Comparison of ENCODE assay signal across 10 mouse cellular contexts in the genomic region with DNA sequence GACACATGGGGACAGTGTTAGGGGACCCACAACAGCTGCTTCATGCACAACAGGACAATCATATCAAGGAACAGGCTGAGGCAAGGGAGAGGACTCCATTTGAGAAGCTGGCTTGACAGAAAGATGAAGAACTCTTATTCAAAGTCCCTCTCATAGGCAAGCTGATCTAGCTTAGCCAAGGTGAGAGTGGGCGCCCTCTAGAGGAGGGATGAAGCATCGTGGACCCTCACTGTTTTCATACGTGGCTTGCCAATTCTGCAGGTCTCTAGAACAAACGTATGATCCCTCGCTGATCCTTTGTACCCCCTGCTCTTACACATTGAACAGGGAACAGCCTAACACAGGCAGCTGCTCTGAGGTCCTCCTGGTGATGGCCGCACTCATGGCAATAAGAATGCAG. TPM values are rescaled to one million over a fixed set of nuclear protein-coding genes. Genes with fewer than 3 reads are reported as not detected.
DNase-seq lines count a peak whose midpoint lies in the region; ATAC-seq and TF ChIP-seq lines count a peak whose summit lies in the region.
"Had no signal": no experiment of that assay in that cellular context is flagged by ENCODE, and none has a peak within 500 bp of the region (broad histone marks: within the 10 kb centered on the region; RNA-seq: fewer than 3 reads in every experiment).

No protein-coding gene starts in this region.

- ATAC-seq in heart, postnatal 0 days (ENCODE audit: insufficient read depth, low read depth): no peak
- 0 out of 2 replicates have a peak, but pooled peaks have one; percentile 44 for ATAC-seq in monocyte, adult 5-6 weeks (replicated peaks; ENCODE audit: insufficient number of reproducible peaks, low FRiP score, low TSS enrichment, poor library complexity, severe bottlenecking)

- WGBS in heart, postnatal 0 days: 11% methylated on average over 6 of the region's 6 CpGs
- WGBS in embryonic facial prominence, embryonic 10.5 days: 17% methylated on average over 6 of the region's 6 CpGs

- no peak for TF ChIP-seq EP300 in heart, postnatal 0 days (IDR thresholded peaks at IDR 0.05; ENCODE audit: low read depth)

- H3K4me3 ChIP-seq in heart, postnatal 0 days (ENCODE audit: low read depth, low read length): no peak overlapping the region
- no peak overlapping the region for H3K4me3 ChIP-seq in C2C12 (ENCODE audit: insufficient read depth, poor library complexity, severe bottlenecking)
- no peak overlapping the region for H3K4me3 ChIP-seq in embryonic facial prominence, embryonic 10.5 days
- H3K4me3 ChIP-seq: embryonic facial prominence, embryonic 15.5 days had no signal

- 0 out of 2 replicates have a peak, but pooled peaks cover 6% of the 10 kb centered on the region for H3K27me3 ChIP-seq in heart, postnatal 0 days (ENCODE audit: control insufficient read depth, insufficient read depth, low read length)
- peaks cover 9% of the 10 kb centered on the region for H3K27me3 ChIP-seq in C2C12 (ENCODE audit: control insufficient read depth, insufficient read depth, insufficient read length)
- peaks cover 23% of the 10 kb centered on the region for H3K27me3 ChIP-seq in embryonic facial prominence, embryonic 10.5 days (replicated peaks; ENCODE audit: low read depth, poor library complexity, severe bottlenecking)

- no peak overlapping the region for H3K27ac ChIP-seq in heart, postnatal 0 days (ENCODE audit: low read depth)
- no peak overlapping the region for H3K27ac ChIP-seq in embryonic facial prominence, embryonic 10.5 days (replicated peaks)
- H3K27ac ChIP-seq: embryonic facial prominence, embryonic 15.5 days; macrophage had no signal

- peak; percentile 77 for DNase-seq in heart, postnatal 0 days (ENCODE audit: low spot score)
- DNase-seq in heart, adult 11 months: no peak
- peak; percentile 57 for DNase-seq in adrenal gland, postnatal 25 days
- peak; percentile 60 for DNase-seq in embryonic facial prominence, embryonic 10.5 days (ENCODE audit: low spot score)
- peak; percentile 65 to 74 for DNase-seq in layer of hippocampus, postnatal 10 days (ENCODE audit: low spot score in 2 of 2)
- DNase-seq in thymus, postnatal 14 days: peak; percentile 66

- no peaks in the 10 kb centered on the region for H3K79me2 ChIP-seq in C2C12 (ENCODE audit: control insufficient read depth, insufficient read depth)

- no peak overlapping the region for H3ac ChIP-seq in C2C12 (ENCODE audit: control insufficient read depth, insufficient read length, low read depth)

- no peak overlapping the region for H3K9ac ChIP-seq in heart, postnatal 0 days (replicated peaks; ENCODE audit: low read depth, low read length)
- H3K9ac ChIP-seq: embryonic facial prominence, embryonic 15.5 days had no signal

- H3K9me3 ChIP-seq in heart, postnatal 0 days (replicated peaks; ENCODE audit: control insufficient read depth, low read length): no peaks in the 10 kb centered on the region
- H3K9me3 ChIP-seq in embryonic facial prominence, embryonic 10.5 days: no peaks in the 10 kb centered on the region
- H3K9me3 ChIP-seq: embryonic facial prominence, embryonic 15.5 days had no signal

- H3K4me1 ChIP-seq in heart, postnatal 0 days (ENCODE audit: control insufficient read depth, insufficient read depth): peaks cover 5% of the 10 kb centered on the region; the same call in 1 of the 2 replicates
- H3K4me1 ChIP-seq in embryonic facial prominence, embryonic 10.5 days: peaks cover 21% of the 10 kb centered on the region

- H3K4me2 ChIP-seq in heart, postnatal 0 days (ENCODE audit: low read depth, low read length): no peak overlapping the region
- H3K4me2 ChIP-seq: embryonic facial prominence, embryonic 15.5 days had no signal

- TF ChIP-seq CTCF in heart, postnatal 0 days (IDR thresholded peaks at IDR 0.05; ENCODE audit: low read depth): peak; percentile 79
- peak; percentile 34 for TF ChIP-seq CTCF in C2C12 (IDR thresholded peaks at IDR 0.05; ENCODE audit: control insufficient read depth, insufficient read depth, insufficient read length)

- no peaks in the 10 kb centered on the region for H3K79me3 ChIP-seq in C2C12 (ENCODE audit: low read depth)

- H3K36me3 ChIP-seq in heart, postnatal 0 days (replicated peaks; ENCODE audit: control insufficient read depth, insufficient read depth, low read length): no peaks in the 10 kb centered on the region
- no peaks in the 10 kb centered on the region for H3K36me3 ChIP-seq in C2C12 (ENCODE audit: control insufficient read depth, insufficient read depth)
- no peaks in the 10 kb centered on the region for H3K36me3 ChIP-seq in embryonic facial prominence, embryonic 10.5 days (replicated peaks)
- H3K36me3 ChIP-seq: embryonic facial prominence, embryonic 15.5 days had no signal

TF ChIP-seq in C2C12, 6 proteins besides CTCF, POLR2A, EP300 and RAD21:
- TF ChIP-seq MYOD1 (IDR thresholded peaks at IDR 0.05; ENCODE audit: control insufficient read depth, insufficient read length, low read depth): no peak
- no peak for TF ChIP-seq FOSL1 (IDR thresholded peaks at IDR 0.05; ENCODE audit: insufficient read depth, low read length, poor library complexity, severe bottlenecking)
- TF ChIP-seq CEBPB (IDR thresholded peaks at IDR 0.05; ENCODE audit: low read depth): no peak
- TF ChIP-seq MAX (IDR thresholded peaks at IDR 0.05): no peak
- no peak for TF ChIP-seq MYOG (IDR thresholded peaks at IDR 0.05; ENCODE audit: control insufficient read depth, extremely low read depth, insufficient read length)
- no peak for TF ChIP-seq USF1 (IDR thresholded peaks at IDR 0.05; ENCODE audit: low read depth)
TF ChIP-seq in C2C12: peak in this region for 0.

RNA-seq across cellular contexts. Expression of a gene that starts 7.6 kb away (rescaled TPM):
- 16.6 and 20.4 TPM in 2 replicates for total RNA-seq in heart, postnatal 0 days (2014; rRNA removed; ENCODE audit: low replicate concordance)
- polyA plus RNA-seq in heart, postnatal 0 days (2015; fragmentation: Nextera tagmentation; extraction: Ambion mirVana): 5.3 and 5.7 TPM in 2 replicates
- polyA plus RNA-seq in C2C12 (2012; fragmentation: generic; extraction: Trizol): not detected
- 52.1 and 77.9 TPM in 2 replicates for total RNA-seq in adrenal gland, postnatal 25 days (2021)
- polyA plus RNA-seq in embryonic facial prominence, embryonic 10.5 days (2016; fragmentation: Nextera tagmentation; extraction: Ambion mirVana): 0.65 and 1.3 TPM in 2 replicates
- 10 to 100 TPM; 15.5 to 18.8 TPM for total RNA-seq in layer of hippocampus, postnatal 10 days (2021)
- total RNA-seq in monocyte, adult 5-6 weeks (2017): not detected in 3 replicates

Comparison
In these comparisons a context has a peak if more than half of its experiments do, and no peak if none do; other contexts are left out.
1. RNA of a gene that starts 7.6 kb away (total RNA-seq): 52.1 to 77.9 TPM in adrenal gland, postnatal 25 days, 15.5 to 18.8 TPM in layer of hippocampus, postnatal 10 days and 16.6 to 20.4 TPM in heart, postnatal 0 days; not detected in monocyte, adult 5-6 weeks; every median in the first group is over 10 times any median in the second.